Mouse (Mus musculus) gastrocnemius, adult 18-20 months (tissue): Measurements from ENCODE around the gene Pds5a. TPM values are rescaled to one million over a fixed set of nuclear protein-coding genes. Genes with fewer than 3 reads are reported as not detected.
"Not testable (repeated sequence)": the region's sequence is repeated elsewhere in the genome, so short reads cannot be mapped to it uniquely, and the experiment has no call there.

Experiments
- DNase-seq: peaks from one replicate; pipeline ENCODE4 v3.0.0; 2021; ENCODE audit warnings: low spot score
- total RNA-seq, 2 experiments: library from RNA; stranded (reverse); gene quantifications; 2 replicates each; pipeline ENCODE4 v1.2.3; 2021

Pds5a gene
- total RNA-seq, 2 experiments from 2014 or later: 43.1 to 44.7 TPM

DNA sequence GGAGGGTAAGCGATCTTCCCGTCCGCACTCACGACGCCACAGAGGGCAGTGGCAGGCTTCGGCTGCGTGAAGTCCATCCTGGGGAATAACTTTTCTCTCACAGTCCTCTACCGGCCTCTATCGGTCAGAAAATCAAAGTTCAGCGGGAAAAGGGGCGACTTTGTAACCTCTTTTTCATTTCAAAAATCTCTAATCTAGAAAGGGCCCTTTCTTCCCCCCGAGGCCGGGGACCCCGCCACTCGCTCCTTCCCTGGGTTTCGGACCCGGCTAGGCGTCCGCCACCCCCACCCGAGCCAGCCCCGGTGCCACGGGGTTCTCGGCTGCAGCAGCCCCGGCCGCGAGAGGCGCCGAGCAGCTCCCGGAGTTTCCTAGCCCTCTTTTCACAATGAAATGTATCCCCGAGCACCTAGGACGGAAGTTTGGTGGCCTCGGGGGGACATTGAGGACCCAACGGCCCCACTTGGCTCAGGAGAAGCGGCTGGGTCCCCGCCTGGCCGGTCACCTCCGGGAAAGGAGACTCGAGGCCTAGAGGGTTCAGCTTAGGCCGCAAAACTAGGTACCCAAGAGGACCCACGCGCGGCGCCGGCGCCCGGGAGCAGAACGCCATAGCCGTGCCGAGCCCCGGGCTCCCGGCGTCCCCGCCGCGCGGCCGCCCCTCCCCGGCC is 1.1 kb downstream of the Pds5a start:
- DNase-seq: peak; percentile 84

DNA sequence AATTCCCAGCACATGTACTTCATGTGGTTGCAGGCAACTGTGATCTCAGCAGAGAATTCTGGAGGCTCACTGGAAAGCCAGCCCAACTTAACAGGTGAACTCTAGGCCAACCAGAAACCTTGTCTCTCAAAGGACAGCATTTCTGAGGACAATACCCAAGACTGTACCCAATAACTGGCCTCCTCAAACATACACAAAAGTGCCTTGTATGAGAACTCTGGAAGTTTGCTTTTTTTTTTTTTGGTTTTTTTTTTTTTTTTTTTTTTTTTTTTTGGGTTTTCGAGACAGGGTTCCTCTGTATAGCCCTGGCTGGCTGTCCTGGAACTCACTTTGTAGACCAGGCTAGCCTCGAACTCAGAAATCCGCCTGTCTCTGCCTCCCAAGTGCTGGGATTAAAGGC is 4.0 kb downstream of the Pds5a start:
- not testable (repeated sequence) for DNase-seq

DNA sequence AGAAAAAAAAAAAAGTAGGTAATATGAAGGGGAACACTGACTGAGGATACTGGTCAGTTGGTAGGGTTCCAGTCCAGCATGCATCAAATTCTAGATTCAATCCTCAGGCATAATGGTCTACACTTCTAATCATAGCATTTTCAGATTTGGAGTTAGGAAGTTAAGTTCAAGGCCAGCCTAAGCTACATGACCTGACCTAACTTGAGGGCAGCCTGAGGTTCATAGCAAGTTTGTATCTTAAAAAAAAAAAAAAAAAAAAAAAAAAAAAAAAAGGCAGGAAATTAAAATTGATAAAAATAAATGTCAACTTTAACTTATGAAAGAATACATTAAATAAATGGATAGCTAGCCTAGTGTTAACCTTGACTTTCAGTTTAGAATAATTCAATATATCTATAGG is 5.1 kb downstream of the Pds5a start:
- DNase-seq: no peak

DNA sequence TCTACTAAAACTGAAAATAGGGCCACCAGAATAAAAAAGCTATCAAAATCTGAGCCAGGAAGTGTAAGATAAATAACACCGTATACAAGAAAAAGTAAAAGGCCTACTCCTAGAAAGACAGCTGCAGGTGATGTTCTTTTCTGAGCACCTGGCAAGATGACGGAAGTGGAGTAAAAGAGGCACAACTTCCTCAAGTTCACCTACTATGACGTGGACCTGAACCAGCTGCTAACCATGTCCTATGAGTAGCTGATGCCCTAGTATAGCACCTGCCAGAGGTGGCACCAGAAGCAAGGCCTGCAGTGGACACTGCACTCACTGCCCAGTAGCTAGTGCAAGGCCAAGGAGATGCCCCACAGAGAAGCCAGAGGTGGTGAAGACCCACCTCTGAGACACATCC is 9.3 kb downstream of the Pds5a start:
- no peak for DNase-seq

DNA sequence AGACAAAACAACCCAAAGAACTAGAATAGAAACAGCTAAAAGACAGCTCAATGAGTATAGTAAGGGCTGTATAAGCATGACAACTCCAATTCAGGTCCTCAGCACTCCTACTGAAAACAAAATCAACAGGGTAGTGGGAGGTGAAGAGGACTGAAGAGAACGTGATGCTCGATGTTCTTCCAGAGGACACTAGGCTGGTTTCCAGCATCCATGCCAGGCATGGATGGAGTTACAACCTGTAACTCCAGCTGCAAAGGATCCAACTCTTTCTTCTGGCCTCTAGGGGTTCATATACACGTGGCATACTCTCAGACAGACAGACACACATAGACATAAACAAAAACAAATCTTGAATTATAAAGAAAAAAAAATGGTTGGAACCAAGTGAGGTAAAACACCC is 11.3 kb downstream of the Pds5a start:
- peak; percentile 60 for DNase-seq

DNA sequence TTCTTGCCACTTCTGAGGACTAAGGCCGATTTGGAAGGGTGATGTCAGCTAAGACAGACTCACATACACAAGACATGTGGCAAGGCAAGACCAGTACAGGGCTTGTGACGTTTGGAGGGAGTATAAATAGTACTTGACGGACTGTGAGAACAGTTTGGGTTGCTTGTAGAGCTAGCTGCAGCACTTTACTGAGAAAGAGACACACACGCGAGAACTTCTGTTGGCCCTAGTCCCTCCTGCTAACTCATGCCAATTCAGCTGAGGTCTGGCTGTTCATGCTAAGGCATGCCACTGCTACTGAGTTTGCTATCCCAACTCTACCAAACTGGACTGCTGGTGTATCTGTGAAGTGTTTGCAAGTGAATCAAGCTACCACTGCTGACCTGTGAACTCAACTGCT is 19.2 kb downstream of the Pds5a start:
- peak; percentile 77 for DNase-seq

DNA sequence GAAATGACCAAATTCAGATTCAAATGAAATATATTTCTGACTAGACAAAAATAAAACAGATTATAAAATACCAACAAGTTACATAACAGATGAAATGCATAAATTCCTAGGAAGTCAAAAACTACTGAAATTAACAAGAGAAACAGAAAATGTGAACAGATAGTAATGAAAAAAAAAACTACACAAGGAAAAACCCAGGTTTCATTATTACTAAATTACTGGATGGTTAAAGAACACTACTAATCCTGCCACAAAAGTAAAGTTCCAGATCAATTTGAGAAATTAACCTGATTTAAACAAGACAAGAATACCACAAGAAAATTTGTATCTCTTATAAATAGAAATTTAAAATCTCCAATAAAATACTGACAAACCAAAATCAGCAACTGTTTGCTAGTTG is 25.9 kb downstream of the Pds5a start:
- DNase-seq: no peak

DNA sequence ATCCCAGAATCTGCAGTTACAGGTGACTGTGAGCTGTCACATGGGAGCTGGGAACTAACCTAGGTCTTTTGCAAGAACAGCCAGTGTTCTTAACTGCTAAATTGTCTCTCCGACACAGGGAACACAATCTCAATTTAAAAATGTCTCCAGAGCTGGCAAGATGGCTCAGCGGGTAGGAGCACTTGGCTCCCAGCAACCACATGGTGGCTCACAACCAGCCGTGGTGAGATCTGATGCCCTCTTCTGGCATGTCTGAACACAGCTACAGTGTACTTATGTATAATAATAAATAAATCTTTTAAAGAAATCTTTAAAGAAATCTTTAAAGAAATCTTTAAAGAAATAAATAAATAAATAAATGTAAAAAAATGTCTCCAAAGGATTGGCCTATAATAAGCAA is 30.4 kb downstream of the Pds5a start:
- no peak for DNase-seq

DNA sequence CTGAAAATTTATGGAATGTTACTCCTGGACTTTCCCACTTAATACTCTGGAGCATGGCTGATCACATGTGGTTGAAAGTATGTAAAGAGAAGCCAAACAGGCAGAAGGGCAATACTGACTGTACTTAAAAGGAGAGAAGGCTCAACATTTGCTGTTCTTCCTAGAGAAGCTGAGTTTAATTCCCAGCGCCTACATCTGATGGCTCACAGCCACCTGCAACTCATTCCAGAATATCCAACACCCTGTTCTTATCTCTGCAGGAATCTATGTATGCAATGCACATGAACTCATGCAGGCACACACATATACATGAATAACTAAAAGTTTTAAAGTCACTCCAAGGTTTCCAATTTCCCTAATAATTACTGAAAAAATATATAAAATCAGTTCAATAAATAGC is 32.7 kb downstream of the Pds5a start:
- DNase-seq: no peak

DNA sequence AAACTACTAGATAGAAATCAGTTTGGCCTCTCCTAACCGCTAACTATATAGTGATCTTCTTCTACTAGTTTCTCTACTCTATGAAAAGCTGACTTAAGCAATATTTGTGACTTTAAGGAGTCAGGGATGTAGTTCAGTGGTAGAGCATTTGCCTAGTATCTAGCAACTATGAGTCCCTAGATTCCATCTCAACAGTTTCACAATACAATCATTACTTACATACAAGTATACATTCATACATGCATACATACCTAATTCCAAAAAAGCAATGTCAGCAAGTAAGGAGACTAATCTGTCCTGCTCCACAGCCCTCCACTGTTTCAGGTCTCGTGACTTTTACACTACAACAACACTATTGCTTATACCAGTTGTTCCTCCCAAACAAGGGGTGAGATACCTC is 36.1 kb downstream of the Pds5a start:
- no peak for DNase-seq

DNA sequence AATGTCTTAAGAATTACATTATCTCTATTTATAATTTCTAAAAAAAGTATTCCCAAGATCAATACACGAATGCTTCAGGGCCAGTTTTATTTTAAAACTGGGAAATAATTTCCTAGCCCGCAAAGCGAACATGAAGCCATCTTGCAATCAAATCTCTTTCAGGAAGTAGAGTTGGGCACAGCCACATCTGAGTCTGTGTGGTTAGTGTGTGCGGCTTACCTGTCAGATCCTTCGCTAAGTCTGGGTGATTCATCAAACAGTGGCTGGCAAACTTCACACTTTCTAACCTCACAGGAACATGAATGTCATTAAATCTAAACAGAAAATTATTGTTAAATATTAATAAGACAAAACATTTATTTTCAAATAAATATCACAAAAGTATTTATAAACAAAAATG is 44.3 kb downstream of the Pds5a start:
- no peak for DNase-seq

DNA sequence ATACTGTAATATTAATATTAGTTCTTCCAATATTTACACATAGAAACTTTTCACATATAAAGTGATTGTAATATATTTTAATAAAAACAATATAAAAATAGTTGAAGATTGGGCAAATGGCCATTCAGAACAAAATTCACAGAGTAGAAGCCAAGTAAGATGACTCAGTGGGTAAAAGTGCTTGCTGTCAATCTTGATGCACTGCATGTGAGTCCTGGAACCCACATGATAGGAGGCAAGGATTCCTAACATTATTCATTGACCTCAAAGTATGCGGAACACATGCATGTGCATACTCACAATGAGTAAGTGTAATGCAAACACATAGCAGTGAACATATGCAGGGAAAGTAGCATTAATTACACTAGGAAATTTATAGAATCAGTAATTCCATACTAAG is 59.2 kb downstream of the Pds5a start:
- DNase-seq: no peak

DNA sequence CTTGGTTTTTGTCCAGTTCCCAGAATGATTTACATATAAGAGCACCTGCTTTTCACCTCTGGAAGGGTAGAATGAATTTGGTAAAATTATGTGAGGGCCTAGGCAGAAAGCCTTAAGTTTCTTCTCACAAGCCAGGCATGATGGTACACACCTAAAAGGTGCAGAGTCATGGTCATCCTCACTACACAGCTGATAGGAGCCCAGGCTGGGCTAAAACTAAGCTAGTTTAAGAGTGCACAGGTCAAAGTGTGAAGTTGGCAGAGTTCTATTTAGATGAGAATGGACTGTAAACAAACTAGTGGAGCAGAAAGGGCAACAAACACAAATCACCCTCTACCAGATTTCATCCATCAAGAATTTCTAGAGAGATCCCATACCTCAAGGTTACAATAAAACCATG is 73.7 kb downstream of the Pds5a start:
- DNase-seq: no peak

DNA sequence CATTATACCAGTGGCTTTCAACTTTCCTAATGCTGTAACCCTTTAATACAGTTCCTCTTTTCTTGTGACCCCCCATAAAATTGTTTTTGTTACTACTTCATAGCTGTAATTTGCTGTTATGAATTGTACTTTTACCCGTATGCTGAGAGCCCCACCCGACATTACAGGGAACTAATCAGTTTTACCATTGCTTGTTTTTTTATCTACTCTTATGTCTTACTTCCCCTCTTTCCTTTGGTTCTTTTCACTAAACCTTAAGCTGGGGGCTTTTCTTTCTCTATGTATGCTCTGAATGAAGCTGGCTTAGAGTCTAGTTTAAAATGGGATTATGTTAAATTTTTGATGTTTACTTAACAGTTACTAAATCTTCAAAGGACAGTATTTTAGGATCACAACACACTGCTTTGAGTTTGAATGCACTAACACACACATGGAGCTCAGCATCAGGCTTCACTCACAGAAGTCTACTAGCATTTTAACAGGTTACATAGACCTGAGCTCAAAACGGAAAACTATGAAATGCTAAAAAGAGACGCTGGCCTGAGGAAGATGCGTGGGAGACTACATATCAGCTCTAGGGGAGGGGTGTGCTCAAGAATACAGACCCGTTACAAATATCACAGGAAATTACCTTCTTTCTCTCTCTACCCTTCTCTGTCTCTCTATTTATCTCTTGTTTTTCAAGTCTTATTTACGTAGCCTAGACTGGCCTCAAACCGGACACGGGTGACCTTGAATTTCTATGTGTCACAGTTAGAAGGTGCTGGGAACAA is 84.7 kb downstream of the Pds5a start:
- no peak for DNase-seq

DNA sequence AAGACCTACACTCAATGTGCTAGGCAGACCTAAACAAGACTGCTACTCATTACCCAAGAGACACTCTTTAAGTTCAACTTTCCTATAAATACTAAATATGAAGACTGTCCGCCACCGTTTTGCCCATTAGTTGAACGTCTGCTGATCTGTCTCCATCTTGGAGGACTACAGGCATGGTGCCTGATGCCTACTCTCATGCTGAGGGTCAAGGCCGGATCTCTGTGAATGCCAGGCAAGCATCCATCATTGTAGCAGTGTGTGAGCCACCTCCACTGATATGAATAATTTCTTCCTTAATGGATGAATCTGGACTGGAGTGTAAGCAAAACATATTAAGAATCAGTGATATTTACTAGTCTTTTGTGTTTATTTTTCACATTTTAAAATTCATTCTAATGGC is 87.5 kb downstream of the Pds5a start:
- DNase-seq: no peak

DNA sequence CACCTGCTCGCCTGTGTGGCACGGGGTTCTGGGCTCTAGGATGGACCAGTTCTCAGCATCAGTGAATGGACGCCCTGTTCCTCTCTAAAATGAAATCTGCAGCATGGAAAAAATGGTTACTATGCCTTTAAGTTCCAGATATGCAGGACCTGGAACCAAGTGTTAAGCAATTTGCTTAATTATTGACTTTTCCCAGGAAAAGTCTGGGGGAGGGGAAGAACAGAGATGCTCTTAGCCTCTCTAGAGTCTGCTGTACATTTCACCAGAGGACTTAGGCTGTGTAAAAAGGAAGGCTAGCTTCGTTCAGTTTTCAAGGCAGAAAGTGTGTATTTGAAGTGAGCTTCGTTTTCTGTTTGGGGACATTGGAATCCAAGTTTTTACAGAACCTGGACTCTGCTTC is 88.3 kb downstream of the Pds5a start:
- no peak for DNase-seq

DNA sequence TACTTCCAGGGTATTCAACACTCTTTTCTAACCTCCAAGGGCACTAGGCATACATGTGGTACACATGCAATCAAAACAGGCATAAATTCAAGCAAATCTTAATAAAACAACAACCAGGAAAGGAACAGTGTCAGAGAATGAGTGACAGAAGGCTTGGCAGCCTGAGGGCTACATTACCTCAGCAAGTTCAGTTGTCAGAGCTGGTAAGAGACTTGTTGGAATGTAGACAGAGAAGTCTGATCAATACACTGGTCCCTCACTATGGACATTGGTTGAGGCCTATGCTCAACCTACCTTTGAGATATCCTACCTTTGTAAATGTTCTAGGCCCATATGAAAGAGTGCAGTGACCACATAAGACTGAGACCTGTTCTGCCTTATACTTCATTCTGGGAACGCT is 91.3 kb downstream of the Pds5a start:
- no peak for DNase-seq

DNA sequence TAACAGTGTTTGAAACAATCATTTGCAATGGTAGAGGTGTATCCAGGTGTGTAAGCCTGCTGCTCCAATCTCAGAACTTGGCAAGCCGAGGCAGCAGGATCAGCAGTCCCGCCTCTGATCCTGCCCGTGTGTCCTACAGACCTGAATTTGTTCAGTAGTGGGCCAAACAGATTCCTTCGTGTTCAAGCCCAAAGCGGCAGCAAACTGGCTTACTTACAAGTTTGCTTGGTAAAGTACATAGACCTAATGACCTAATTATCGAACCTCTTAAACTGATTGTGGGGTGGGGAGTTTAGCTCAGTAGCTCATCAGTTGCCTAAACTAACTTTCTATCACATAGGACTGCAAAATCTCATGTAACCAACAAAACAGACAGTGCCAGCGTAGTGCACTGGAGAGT is 98.4 kb downstream of the Pds5a start:
- DNase-seq: no peak

DNA sequence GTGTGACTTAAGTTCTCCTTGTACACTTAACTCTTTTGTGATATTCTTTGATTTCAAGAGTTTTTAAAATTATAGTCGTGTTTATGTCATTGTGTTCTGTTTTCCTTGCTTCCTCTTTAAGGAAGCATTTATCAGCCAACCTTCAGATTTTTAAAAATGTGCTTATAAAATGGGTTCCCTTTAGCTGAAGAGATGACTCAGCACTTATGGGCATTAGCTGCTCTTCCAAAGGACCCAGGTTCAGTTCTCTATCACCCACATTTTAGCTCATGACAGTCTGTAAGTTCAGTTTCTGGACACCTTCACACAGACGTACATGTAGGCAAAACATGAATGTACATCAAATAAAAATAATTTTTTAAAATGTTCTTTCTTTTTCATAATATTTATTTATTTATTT is 105.7 kb downstream of the Pds5a start:
- no peak for DNase-seq

DNA sequence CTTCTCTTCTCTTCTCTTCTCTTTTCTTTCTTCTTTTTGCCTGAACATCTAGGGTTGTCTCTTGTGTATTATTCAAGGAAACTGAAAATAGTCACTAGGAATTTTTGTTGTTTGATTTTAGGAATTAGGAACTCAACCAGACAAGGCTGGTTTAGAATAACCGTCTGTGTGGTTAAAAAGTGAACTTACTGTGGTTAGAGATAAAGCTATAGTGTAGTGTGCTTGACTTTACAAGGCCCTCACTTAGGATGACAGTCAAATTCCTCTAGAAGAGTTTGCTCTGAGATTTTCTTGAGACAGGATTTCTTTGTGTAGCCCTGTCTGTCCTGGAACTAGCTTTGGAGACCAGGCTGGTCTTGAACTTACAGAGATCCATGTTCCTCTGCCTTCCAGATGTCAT is 107.9 kb downstream of the Pds5a start:
- DNase-seq: no peak

DNA sequence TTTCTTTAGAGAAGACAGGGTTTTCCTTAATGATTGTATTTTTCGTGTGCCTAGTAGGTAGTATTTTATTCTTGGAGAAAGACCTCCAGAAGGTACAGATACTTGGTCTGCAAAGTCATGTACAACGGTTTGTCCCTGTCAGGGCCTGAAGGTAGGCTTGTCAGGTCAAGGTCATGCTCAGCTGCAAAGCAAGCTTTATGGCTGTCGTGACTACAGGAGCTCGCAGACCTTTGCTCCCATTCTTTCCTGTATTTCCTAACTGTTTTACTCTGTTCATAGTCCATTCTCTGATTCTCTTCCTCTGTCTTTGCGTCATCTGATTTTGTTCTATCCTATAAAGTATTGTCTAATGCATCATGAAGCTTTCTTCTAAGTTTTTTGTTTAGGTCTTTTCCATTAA is 111.8 kb downstream of the Pds5a start:
- DNase-seq: no peak

DNA sequence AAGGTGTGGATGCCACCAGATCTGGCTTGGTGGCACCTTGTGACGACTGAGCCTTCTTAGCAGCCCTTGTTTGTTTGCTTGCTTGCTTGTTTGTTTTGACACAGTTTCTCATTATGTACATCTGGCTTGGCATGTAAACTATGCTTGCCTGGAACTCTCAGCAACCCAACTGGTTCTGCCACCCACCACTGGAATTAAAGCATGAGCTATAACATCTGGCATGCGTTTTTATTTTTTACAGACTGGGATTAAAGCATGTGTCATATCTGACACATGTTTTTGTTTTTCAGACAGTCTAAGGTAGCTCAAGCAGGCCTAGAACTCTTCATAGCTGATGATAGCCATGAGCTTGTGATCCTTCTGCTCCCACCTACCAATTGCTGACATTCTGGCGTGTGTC is 119.5 kb downstream of the Pds5a start:
- no peak for DNase-seq

DNA sequence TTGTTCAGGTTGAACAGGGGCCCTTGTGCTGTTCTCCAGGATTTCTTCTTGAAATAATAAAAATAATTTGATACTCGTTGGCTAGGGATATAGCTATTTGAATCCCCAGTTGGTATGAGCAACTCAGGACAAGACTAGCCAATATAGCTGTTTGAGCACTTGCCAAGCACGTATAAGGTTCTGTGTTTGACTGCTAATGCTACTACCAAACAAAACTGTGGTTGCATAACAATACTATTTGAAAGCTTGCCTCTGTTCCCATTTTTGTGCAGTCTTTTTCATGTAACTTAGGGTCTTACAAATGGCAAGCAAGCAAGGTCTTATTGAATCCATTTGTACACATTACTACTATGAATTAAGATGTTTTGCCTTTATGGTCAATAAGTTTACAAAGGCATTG is 122.2 kb downstream of the Pds5a start:
- DNase-seq: peak; percentile 17

DNA sequence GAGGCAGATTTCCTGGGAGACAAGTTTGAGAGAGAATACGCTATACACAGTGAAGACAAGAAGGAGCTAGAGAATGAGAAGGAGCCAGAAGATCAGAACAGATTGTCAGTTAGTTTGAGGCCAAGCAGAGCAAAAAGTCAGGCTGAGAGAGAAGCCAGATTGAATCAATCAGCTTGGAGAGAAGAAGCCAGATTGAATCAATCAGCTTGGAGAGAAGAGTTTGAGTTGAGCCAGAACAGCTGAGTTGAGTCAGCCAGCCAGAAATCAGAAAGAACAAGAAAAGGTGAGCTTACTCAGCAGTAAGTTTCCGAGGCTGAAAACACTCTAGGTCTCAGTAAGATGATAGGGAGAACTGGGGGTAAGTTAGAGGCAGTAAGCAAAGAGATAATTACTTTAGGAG is 123.2 kb downstream of the Pds5a start:
- DNase-seq: no peak
